Mouse (Mus musculus): ENCODE data around the gene Vps25. TPM values are rescaled to one million over a fixed set of nuclear protein-coding genes. Genes with fewer than 3 reads are reported as not detected.
A peak's percentile ranks its signal among the peaks of the same experiment; 100 is the strongest.

Gene Vps25
- total and polyA plus RNA-seq, 2 experiments, result 35.6 to 122 TPM

- H3K4me1 ChIP-seq (ENCODE audit: control insufficient read depth, insufficient read depth, low read length), result peaks cover 5% of the 10 kb centered on the region
- H3K79me2 ChIP-seq (ENCODE audit: control insufficient read depth, insufficient read depth, low read length), result peaks cover 9% of the 10 kb centered on the region
- no peak overlapping the region for H3K9ac ChIP-seq (ENCODE audit: low read depth, low read length)
- no peak for DNase-seq (ENCODE audit: extremely low read depth, low read depth, low spot score)
- H3K36me3 ChIP-seq (ENCODE audit: control insufficient read depth, insufficient read depth, low read length), result no peaks in the 10 kb centered on the region
- no peaks in the 10 kb centered on the region for H3K27me3 ChIP-seq (ENCODE audit: control insufficient read depth, insufficient read depth, low read length)
- peak overlapping the region; percentile 84; the same call in 1 of the 2 replicates for H3K27ac ChIP-seq (replicated peaks; ENCODE audit: insufficient read depth, low read depth, low read length)
- no peak for TF ChIP-seq POLR2A (IDR thresholded peaks at IDR 0.05; ENCODE audit: extremely low read depth, insufficient read depth, low read length)
- no peak for TF ChIP-seq CTCF (IDR thresholded peaks at IDR 0.05; ENCODE audit: low read depth, low read length)
- no peak overlapping the region for H3K4me3 ChIP-seq (ENCODE audit: insufficient read depth, low read depth, low read length)
- 62% methylated on average over 2 of the region's 2 CpGs for WGBS
Observed at GRCm38 (mm10) chr11:101230061-101230511, 23.4 kb upstream of the Vps25 start.

DNA sequence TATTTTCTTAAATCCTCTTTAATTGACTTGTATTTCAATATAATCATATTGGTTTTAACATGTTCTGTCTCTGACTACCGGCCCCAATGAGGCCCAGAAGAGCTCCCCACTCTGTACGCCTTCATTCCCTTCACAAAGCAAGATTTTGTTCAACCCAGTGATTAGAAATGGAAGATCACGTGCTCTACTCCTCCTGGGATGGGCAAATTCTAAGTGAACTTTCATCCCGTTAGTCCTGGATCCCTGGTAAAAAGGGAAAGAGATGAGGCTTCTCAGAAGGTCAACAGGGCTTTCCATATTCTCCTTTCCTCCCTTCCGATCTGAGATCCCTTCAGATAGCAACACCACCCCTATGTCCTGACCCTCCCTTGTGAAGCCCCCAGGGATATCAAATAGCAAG lies 23.0 kb upstream of the Vps25 start:
- H3K27me3 ChIP-seq (ENCODE audit: control insufficient read depth, insufficient read depth, low read length), result no peaks in the 10 kb centered on the region
- no peak overlapping the region for H3K4me3 ChIP-seq (ENCODE audit: insufficient read depth, low read depth, low read length)
- no peaks in the 10 kb centered on the region for H3K36me3 ChIP-seq (ENCODE audit: control insufficient read depth, insufficient read depth, low read length)
- H3K9ac ChIP-seq (ENCODE audit: low read depth, low read length), result 0 out of 2 replicates have a peak overlapping the region, but pooled peaks have one; percentile 42
- WGBS, result 52% methylated on average over 5 of the region's 5 CpGs
- no peak for TF ChIP-seq CTCF (IDR thresholded peaks at IDR 0.05; ENCODE audit: low read depth, low read length)
- no peak for TF ChIP-seq POLR2A (IDR thresholded peaks at IDR 0.05; ENCODE audit: extremely low read depth, insufficient read depth, low read length)
- H3K27ac ChIP-seq (replicated peaks; ENCODE audit: insufficient read depth, low read depth, low read length), result peak overlapping the region; percentile 84
- H3K4me1 ChIP-seq (ENCODE audit: control insufficient read depth, insufficient read depth, low read length), result peaks cover 2% of the 10 kb centered on the region
- H3K79me2 ChIP-seq (ENCODE audit: control insufficient read depth, insufficient read depth, low read length), result peaks cover 6% of the 10 kb centered on the region
- no peak for DNase-seq (ENCODE audit: extremely low read depth, low read depth, low spot score)

- DNase-seq (ENCODE audit: extremely low read depth, low read depth, low spot score), result no peak
- Histone ChIP-seq H3K36me3 (ENCODE audit: control insufficient read depth, insufficient read depth, low read length) (no peaks in the 10 kb centered on the region), H3K4me1 (ENCODE audit: control insufficient read depth, insufficient read depth, low read length) (peaks cover 2% of the 10 kb centered on the region), H3K27ac (replicated peaks; ENCODE audit: insufficient read depth, low read depth, low read length) (peak overlapping the region; percentile 84), H3K79me2 (ENCODE audit: control insufficient read depth, insufficient read depth, low read length) (no peaks in the 10 kb centered on the region), H3K9ac (ENCODE audit: low read depth, low read length) (peak overlapping the region; percentile 42), H3K4me3 (ENCODE audit: insufficient read depth, low read depth, low read length) (peak overlapping the region; percentile 42), H3K27me3 (ENCODE audit: control insufficient read depth, insufficient read depth, low read length) (no peaks in the 10 kb centered on the region)
- 12% methylated on average over 18 of the region's 18 CpGs for WGBS
- no peak for TF ChIP-seq CTCF (IDR thresholded peaks at IDR 0.05; ENCODE audit: low read depth, low read length)
- TF ChIP-seq POLR2A (IDR thresholded peaks at IDR 0.05; ENCODE audit: extremely low read depth, insufficient read depth, low read length), result 0 out of 2 replicates have a peak, but pooled peaks have one; percentile 32
Observed at GRCm38 (mm10) chr11:101230991-101231871, 22.3 kb upstream of the Vps25 start.

GRCm38 (mm10) chr11:101232010-101232839 lies 21.3 kb upstream of the Vps25 start:
- TF ChIP-seq CTCF (IDR thresholded peaks at IDR 0.05; ENCODE audit: low read depth, low read length) (no peak), POLR2A (IDR thresholded peaks at IDR 0.05; ENCODE audit: extremely low read depth, insufficient read depth, low read length) (no peak)
- DNase-seq (ENCODE audit: extremely low read depth, low read depth, low spot score), result peak; percentile 28
- Histone ChIP-seq H3K36me3 (ENCODE audit: control insufficient read depth, insufficient read depth, low read length) (no peaks in the 10 kb centered on the region), H3K79me2 (ENCODE audit: control insufficient read depth, insufficient read depth, low read length) (no peaks in the 10 kb centered on the region), H3K4me1 (ENCODE audit: control insufficient read depth, insufficient read depth, low read length) (no peaks in the 10 kb centered on the region), H3K27me3 (ENCODE audit: control insufficient read depth, insufficient read depth, low read length) (no peaks in the 10 kb centered on the region), H3K27ac (replicated peaks; ENCODE audit: insufficient read depth, low read depth, low read length) (peak overlapping the region; percentile 84), H3K9ac (ENCODE audit: low read depth, low read length) (peak overlapping the region; percentile 28; the same call in 1 of the 2 replicates), H3K4me3 (ENCODE audit: insufficient read depth, low read depth, low read length) (peak overlapping the region; percentile 42; the same call in 1 of the 2 replicates)
- 48% methylated on average over 6 of the region's 6 CpGs for WGBS

- WGBS, result 91% methylated on average over 1 of the region's 1 CpGs
- no peak for DNase-seq (ENCODE audit: extremely low read depth, low read depth, low spot score)
Observed at GRCm38 (mm10) chr11:101233240-101233639, 20.3 kb upstream of the Vps25 start.

More at GRCm38 (mm10) chr11:101233240-101233639, 20.3 kb upstream of the Vps25 start:
- Histone ChIP-seq H3K27ac (replicated peaks; ENCODE audit: insufficient read depth, low read depth, low read length) (no peak overlapping the region), H3K79me2 (ENCODE audit: control insufficient read depth, insufficient read depth, low read length) (no peaks in the 10 kb centered on the region), H3K4me1 (ENCODE audit: control insufficient read depth, insufficient read depth, low read length) (no peaks in the 10 kb centered on the region), H3K9ac (ENCODE audit: low read depth, low read length) (no peak overlapping the region), H3K36me3 (ENCODE audit: control insufficient read depth, insufficient read depth, low read length) (no peaks in the 10 kb centered on the region), H3K4me3 (ENCODE audit: insufficient read depth, low read depth, low read length) (no peak overlapping the region), H3K27me3 (ENCODE audit: control insufficient read depth, insufficient read depth, low read length) (no peaks in the 10 kb centered on the region)
- no peak for TF ChIP-seq CTCF (IDR thresholded peaks at IDR 0.05; ENCODE audit: low read depth, low read length)
- TF ChIP-seq POLR2A (IDR thresholded peaks at IDR 0.05; ENCODE audit: extremely low read depth, insufficient read depth, low read length), result no peak
